Mouse (Mus musculus) stomach, embryonic 16.5 days (tissue): ENCODE measurements at regions not wholly inside any gene's neighbourhood (a gene's known extent, or its start where the extent isn't known, plus 50 kb on each side); places are given as distances from the start of the nearest gene placed in this dataset.
A peak's percentile ranks its signal among the peaks of the same experiment; 100 is the strongest.

Experiments used
- ATAC-seq: fragments of 200-750 bp; cut with Nextera tagmentation; 2 replicates; pipeline ENCODE4 v1.8.0; 2017; ENCODE audit warnings: moderate number of reproducible peaks, moderate TSS enrichment; ENCODE audit not compliant: insufficient read depth, low FRiP score
- H3K27ac ChIP-seq: fragments of 300-500 bp; sonication (generic); 2 replicates; pipeline ENCODE4 v1.5.1; 2014; ENCODE audit warnings: low read length
- H3K27me3 ChIP-seq: fragments of 300-500 bp; sonication (generic); 2 replicates; pipeline ENCODE4 v1.6.1; 2014; ENCODE audit warnings: low read length, control low read depth, mixed read lengths; ENCODE audit not compliant: control insufficient read depth, insufficient read depth
- H3K36me3 ChIP-seq: fragments of 300-500 bp; sonication (generic); 2 replicates; pipeline ENCODE4 v1.6.1; 2014; ENCODE audit warnings: low read length; ENCODE audit not compliant: control insufficient read depth, insufficient read depth
- H3K4me1 ChIP-seq: fragments of 300-500 bp; sonication (generic); 2 replicates; pipeline ENCODE4 v1.6.1; 2014; ENCODE audit warnings: low read length, control low read depth, mixed read lengths; ENCODE audit not compliant: control insufficient read depth, insufficient read depth
- H3K4me2 ChIP-seq: fragments of 300-500 bp; sonication (generic); 2 replicates; pipeline ENCODE4 v1.6.1; 2014; ENCODE audit warnings: low read depth, low read length, mixed read lengths
- H3K4me3 ChIP-seq: fragments of 300-500 bp; sonication (generic); replicated peaks from 2 replicates; pipeline ENCODE4 v1.5.1; 2014; ENCODE audit warnings: mild to moderate bottlenecking, low read length
- H3K9ac ChIP-seq: fragments of 300-500 bp; sonication (generic); 2 replicates; pipeline ENCODE4 v1.6.1; 2014; ENCODE audit warnings: low read length
- H3K9me3 ChIP-seq: fragments of 300-500 bp; sonication (generic); replicated peaks from 2 replicates; pipeline ENCODE4 v1.6.1; 2016; ENCODE audit warnings: low read length, control low read depth; ENCODE audit not compliant: control insufficient read depth
- whole genome bisulfite sequencing: fragments of 180-500 bp; shearing (Covaris S2); extraction: QIAGEN DNeasy Blood & Tissue Kit; methylation state at CpG from one replicate; pipeline ENCODE4 v1.1.7; 2014; 5-methylcytosine and 5-hydroxymethylcytosine counted together

DNA sequence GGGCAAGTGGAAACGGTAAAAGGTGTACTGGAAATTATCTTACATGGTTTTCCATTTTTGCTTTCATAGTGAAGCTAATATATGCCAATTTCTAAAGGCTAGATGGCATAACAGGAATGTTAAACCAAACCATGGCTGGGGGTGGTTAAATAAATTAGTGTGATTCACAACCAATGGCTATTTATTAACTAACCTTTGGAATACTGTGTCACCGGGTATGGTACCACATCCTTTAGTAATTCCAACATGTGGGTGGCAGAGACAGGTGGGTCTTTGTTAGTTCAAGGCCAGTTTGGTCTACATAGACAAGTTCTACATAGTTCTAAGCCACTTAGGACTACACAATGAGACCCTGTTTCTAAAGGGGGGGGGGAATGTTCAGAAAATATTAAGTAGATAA lies 179.8 kb upstream of the Plxnc1 start:
- Histone ChIP-seq H3K36me3 (no peaks in the 10 kb centered on the region), H3K27me3 (no peaks in the 10 kb centered on the region), H3K9me3 (no peaks in the 10 kb centered on the region), H3K4me2 (no peak overlapping the region), H3K9ac (no peak overlapping the region), H3K4me3 (no peak overlapping the region), H3K4me1 (no peaks in the 10 kb centered on the region), H3K27ac (no peak overlapping the region)
- ATAC-seq, result no peak
- 79% methylated on average over 2 of the region's 2 CpGs for WGBS

DNA sequence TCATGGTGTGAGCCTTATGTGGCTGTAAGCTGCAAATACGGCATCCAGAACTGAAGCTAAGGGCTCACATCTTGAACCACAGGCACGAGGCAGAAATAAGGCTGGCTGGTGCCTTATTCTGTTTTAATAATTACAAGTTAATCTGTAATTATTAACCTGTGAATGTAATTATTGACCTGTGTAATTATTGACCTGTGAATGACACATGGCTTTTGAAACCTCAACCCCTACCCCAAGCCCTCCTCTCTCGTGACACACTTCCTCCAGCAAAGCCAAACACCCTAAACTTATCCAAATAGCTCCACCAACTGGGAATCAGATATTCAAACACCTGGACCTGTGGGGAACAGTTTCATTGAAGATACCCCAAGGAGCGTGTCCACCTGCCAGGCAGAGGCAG lies 175.4 kb upstream of the Plxnc1 start:
- H3K9me3 ChIP-seq, result no peaks in the 10 kb centered on the region
- H3K4me2 ChIP-seq, result no peak overlapping the region
- H3K36me3 ChIP-seq, result no peaks in the 10 kb centered on the region
- H3K27ac ChIP-seq, result no peak overlapping the region
- H3K4me1 ChIP-seq, result no peaks in the 10 kb centered on the region
- no peak overlapping the region for H3K9ac ChIP-seq
- ATAC-seq, result no peak
- no peaks in the 10 kb centered on the region for H3K27me3 ChIP-seq
- H3K4me3 ChIP-seq, result no peak overlapping the region
- WGBS, result 79% methylated on average over 4 of the region's 4 CpGs

DNA sequence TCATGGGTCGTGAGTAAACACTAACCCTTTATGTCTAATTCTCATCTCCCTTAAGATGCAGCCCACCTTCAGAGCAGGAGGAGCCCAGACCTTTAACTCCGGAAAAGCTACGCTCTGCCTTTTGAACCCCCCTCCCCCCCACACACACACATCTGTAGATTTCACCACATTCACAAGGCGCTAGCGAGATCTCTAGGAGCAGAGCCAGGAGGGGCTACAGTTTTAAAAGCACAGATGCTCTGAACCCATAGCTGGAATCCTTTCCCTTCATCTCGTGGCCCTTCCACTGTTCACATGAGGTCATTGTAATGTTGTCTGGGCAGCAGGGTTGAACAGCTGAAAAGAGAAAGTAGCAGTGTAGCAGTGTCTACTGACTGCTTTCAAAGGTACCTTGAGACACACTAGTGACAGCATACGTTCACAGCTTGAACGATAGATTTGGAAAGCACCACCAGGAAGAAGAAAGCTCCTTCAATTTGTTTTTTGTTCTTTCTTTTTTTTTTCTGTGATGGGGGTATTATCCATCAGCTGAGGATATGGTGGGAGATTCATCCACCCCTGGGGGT lies 174.2 kb upstream of the Plxnc1 start:
- Histone ChIP-seq H3K4me1 (no peaks in the 10 kb centered on the region), H3K9me3 (no peaks in the 10 kb centered on the region), H3K4me3 (no peak overlapping the region), H3K4me2 (no peak overlapping the region), H3K27ac (no peak overlapping the region), H3K9ac (no peak overlapping the region), H3K36me3 (no peaks in the 10 kb centered on the region), H3K27me3 (no peaks in the 10 kb centered on the region)
- ATAC-seq, result no peak
- 57% methylated on average over 8 of the region's 8 CpGs for WGBS

DNA sequence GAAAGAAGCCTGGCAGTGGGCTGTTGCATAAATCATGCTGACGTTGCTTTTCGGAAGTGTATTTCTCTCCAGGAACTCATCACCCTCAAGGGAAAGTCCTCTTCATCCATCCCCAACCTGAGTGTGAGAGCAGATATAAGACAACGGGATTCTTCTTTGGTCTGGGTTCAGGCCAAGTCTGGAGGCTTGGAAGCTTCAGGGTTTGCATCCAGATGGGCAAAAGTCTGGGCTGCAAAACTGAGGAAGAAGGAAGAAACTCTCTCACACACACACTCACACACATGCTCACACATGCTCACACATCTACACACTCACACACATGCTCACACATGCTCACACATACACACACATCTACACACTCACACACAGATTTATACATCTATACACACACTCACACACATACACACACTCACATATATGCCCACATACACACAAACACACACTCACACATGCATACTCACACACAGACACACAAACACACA lies 173.1 kb upstream of the Plxnc1 start:
- Histone ChIP-seq H3K27me3 (no peaks in the 10 kb centered on the region), H3K4me1 (no peaks in the 10 kb centered on the region), H3K9me3 (no peaks in the 10 kb centered on the region), H3K4me3 (no peak overlapping the region), H3K27ac (no peak overlapping the region), H3K36me3 (no peaks in the 10 kb centered on the region), H3K9ac (no peak overlapping the region), H3K4me2 (no peak overlapping the region)
- WGBS, result 53% methylated on average over 3 of the region's 3 CpGs
- ATAC-seq, result no peak

DNA sequence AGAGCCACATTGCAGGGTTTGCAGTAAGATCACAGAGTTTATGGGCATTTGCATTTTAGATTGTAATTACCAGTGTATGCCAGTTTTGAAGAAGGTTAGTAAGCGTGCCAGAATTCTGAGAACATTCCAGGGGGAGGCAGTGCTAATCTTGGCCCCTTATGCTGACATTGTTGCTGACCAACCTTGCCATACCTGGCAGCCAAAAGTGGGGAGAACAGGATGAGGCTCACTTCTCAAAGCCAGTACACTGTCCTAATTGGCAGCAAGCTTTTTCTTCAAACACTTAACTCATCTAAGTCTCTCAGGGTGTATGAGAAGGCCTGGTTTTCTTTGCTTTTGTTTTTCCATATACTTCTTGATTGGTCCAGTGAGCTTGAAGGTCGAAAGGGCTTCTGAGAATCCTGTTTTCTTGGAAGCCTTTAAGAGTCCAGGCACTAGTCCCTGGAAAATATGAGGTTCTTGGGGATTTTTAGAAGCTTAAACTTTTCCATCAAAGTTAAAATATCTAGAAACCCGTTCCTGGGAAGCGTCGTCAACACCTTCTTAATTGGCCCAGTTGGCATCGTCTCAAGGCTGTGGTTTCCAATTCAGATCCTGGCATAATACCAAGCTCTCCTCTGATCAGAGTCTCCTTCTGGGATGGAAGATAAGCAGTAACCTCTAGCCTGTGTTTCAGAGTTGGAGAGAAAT lies 172.6 kb upstream of the Plxnc1 start:
- Histone ChIP-seq H3K9ac (no peak overlapping the region), H3K9me3 (no peaks in the 10 kb centered on the region), H3K36me3 (no peaks in the 10 kb centered on the region), H3K27me3 (no peaks in the 10 kb centered on the region), H3K4me2 (no peak overlapping the region), H3K4me3 (no peak overlapping the region), H3K27ac (no peak overlapping the region), H3K4me1 (no peaks in the 10 kb centered on the region)
- WGBS, result 66% methylated on average over 6 of the region's 6 CpGs
- no peak for ATAC-seq

DNA sequence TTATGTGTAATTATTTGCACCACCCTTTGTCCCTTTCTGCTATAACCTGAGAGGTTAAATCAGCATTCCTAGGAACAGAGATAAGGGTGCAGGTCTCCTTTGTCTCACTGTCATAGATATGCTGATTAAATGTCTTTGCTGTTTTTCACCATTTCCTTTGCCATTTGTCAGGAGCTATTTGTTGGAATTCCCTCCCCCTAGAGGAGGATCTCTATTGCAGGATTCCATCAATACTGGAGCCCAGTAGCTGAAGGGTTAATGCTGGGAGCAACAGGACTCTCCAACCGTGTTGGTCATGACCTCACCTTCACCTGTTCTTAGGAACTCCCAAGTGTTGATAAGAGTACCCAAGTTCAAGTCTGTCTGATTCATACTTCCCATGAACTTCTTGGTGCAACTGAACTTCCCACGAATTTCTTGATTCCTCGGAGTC lies 172.0 kb upstream of the Plxnc1 start:
- no peaks in the 10 kb centered on the region for H3K36me3 ChIP-seq
- no peak overlapping the region for H3K4me3 ChIP-seq
- H3K4me2 ChIP-seq, result no peak overlapping the region
- H3K27ac ChIP-seq, result no peak overlapping the region
- 35% methylated on average over 3 of the region's 3 CpGs for WGBS
- no peaks in the 10 kb centered on the region for H3K4me1 ChIP-seq
- no peaks in the 10 kb centered on the region for H3K27me3 ChIP-seq
- H3K9ac ChIP-seq, result no peak overlapping the region
- ATAC-seq, result 0 out of 2 replicates have a peak, but pooled peaks have one; percentile 53
- H3K9me3 ChIP-seq, result no peaks in the 10 kb centered on the region

DNA sequence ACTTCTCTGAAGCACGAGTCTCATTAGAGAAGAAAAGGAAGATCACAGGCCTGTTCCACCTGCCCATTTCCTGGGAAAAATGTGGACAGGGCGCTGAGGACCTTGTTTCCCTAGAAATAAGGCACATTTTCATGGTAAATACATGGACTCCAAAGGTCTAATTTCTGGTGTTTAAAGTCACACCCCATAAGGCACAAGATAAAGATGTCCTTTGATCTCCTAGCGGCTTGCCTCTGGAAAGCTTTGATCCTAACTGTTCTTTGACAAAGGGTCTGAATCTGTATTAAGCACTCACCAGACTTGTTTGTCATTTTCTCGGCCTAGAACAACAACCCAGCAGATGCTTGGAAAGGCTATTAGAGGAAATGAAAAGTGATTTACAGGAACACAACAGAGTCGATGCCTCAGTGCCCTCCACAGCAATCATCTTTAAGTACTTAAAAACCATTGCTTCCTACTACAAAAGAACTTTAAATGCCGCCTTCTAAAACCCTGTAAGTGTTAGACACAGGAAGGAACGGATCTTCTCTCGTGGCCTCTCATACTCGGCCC lies 168.3 kb upstream of the Plxnc1 start:
- Histone ChIP-seq H3K9me3 (no peaks in the 10 kb centered on the region), H3K27ac (no peak overlapping the region), H3K36me3 (no peaks in the 10 kb centered on the region), H3K4me3 (no peak overlapping the region), H3K9ac (no peak overlapping the region), H3K27me3 (no peaks in the 10 kb centered on the region), H3K4me2 (no peak overlapping the region), H3K4me1 (no peaks in the 10 kb centered on the region)
- 60% methylated on average over 9 of the region's 9 CpGs for WGBS
- no peak for ATAC-seq

DNA sequence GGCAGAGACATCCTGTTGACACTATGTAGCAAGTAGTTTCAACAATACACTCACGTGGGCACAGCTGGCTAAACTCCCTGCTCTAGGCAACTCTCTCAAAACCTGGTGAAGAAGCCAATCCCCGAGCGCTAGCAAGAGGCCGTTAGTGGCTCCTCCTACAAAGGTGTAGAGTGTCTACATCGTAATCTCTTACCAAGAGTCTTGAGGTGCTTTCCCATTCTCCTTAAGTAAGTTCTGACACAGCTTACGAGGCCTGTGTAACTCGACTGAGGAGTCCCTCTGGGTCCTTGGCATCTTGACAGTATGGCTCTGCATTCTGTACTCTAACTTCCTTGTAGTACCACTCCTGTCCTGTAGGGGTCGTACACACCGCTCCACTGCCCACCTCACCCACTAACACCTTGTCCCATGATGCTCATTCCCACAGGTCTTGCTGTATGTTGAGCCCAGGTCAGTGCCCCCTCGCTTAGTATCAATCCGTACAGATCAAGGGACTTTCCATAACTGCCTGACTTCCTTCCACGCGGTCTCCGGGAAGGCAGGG lies 167.7 kb upstream of the Plxnc1 start:
- no peaks in the 10 kb centered on the region for H3K9me3 ChIP-seq
- H3K27me3 ChIP-seq, result no peaks in the 10 kb centered on the region
- H3K36me3 ChIP-seq, result no peaks in the 10 kb centered on the region
- no peak overlapping the region for H3K27ac ChIP-seq
- H3K4me2 ChIP-seq, result no peak overlapping the region
- no peak overlapping the region for H3K4me3 ChIP-seq
- H3K4me1 ChIP-seq, result no peaks in the 10 kb centered on the region
- 65% methylated on average over 14 of the region's 14 CpGs for WGBS
- no peak for ATAC-seq
- H3K9ac ChIP-seq, result no peak overlapping the region

DNA sequence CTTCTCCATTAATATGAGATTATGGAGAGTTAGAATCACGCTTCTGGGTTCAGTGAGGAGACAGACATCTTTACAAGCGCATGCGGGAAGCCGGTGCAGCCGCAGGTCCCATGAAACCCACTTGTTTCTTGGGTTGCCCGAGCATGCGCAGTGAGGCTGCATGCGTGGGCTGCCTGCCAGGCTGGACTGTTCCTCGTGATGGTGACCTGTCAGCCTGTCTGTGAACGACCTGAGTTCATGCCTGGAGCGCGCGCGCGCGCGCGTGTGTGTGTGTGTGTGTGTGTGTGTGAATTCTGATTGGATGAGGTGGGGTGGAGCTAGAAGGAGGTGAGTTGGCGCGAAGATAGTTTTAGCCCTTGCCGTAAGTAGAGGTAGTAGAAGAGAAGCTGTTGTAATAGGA lies 166.2 kb upstream of the Plxnc1 start:
- Histone ChIP-seq H3K9ac (no peak overlapping the region), H3K27me3 (no peaks in the 10 kb centered on the region), H3K9me3 (no peaks in the 10 kb centered on the region), H3K36me3 (no peaks in the 10 kb centered on the region), H3K4me2 (no peak overlapping the region), H3K4me3 (no peak overlapping the region), H3K4me1 (no peaks in the 10 kb centered on the region), H3K27ac (no peak overlapping the region)
- ATAC-seq, result no peak
- 91% methylated on average over 21 of the region's 21 CpGs for WGBS
